In genomic region chr2:3723391-3724106, GRCm38 (mm10) we compare ENCODE assay signal across 20 mouse cellular contexts.
DNase-seq lines count a peak whose midpoint lies in the region; ATAC-seq and TF ChIP-seq lines count a peak whose summit lies in the region.
"Had no signal": no experiment of that assay in that cellular context is flagged by ENCODE, and none has a peak within 500 bp of the region (broad histone marks: within the 10 kb centered on the region; RNA-seq: fewer than 3 reads in every experiment).

No protein-coding gene starts in this region.

- peak; percentile 15 for ATAC-seq in CD4-positive, CD25-positive, alpha-beta regulatory T cell, adult 4 months
- ATAC-seq in neutrophil, adult 5-6 weeks (ENCODE audit: extremely low read depth, insufficient number of reproducible peaks, low FRiP score, poor library complexity, severe bottlenecking), result peak; percentile 29
- ATAC-seq: forebrain, postnatal 0 days; hindbrain, postnatal 0 days; Patski had no signal

- 70% methylated on average over 8 of the region's 8 CpGs for WGBS in lung, adult 2 months

- no peak for TF ChIP-seq POLR2A in lung, adult 2 months (IDR thresholded peaks at IDR 0.05; ENCODE audit: borderline replicate concordance, extremely low read depth, low read depth, low read length)

- H3K27ac ChIP-seq in layer of hippocampus, adult 2 months, result no peak overlapping the region
- H3K27ac ChIP-seq: heart, embryonic 10.5 days; hindbrain, postnatal 0 days; kidney, embryonic 15.5 days; stomach, embryonic 15.5 days had no signal

- no peak overlapping the region for H3K4me3 ChIP-seq in lung, adult 2 months (replicated peaks; ENCODE audit: extremely low read depth, low read depth, low read length)
- no peak overlapping the region for H3K4me3 ChIP-seq in layer of hippocampus, adult 2 months
- H3K4me3 ChIP-seq: erythroblast, embryonic 14.5 days; heart, embryonic 10.5 days; kidney, embryonic 15.5 days; stomach, embryonic 15.5 days had no signal

- DNase-seq in lung, postnatal 36 days, result peak; percentile 45
- DNase-seq in lung, adult 2 months, result no peak
- DNase-seq in induced T-regulatory cell, adult 2 months (ENCODE audit: low read depth), result peak; percentile 82
- no peak for DNase-seq in right cerebral cortex, adult 18-20 months
- DNase-seq in layer of hippocampus, adult 2 months (ENCODE audit: low spot score in 2 of 2), result no peak
- DNase-seq in adrenal gland, adult 18-20 months (ENCODE audit: low spot score in 2 of 2), result no peak
- DNase-seq: adrenal gland, adult 2 months; cerebellum, adult 2 months; forebrain, postnatal 0 days; lung, adult 18-20 months; right cerebral cortex, postnatal 14 days; thymus, postnatal 14 days had no signal

- TF ChIP-seq CTCF in lung, adult 2 months (IDR thresholded peaks at IDR 0.05; ENCODE audit: insufficient read depth, low read length), result no peak
- TF ChIP-seq CTCF in layer of hippocampus, adult 2 months (conservative IDR thresholded peaks at IDR 0.05), result no peak

- H3K4me1 ChIP-seq in lung, adult 2 months (ENCODE audit: control insufficient read depth, insufficient read depth, low read length), result peaks cover 2% of the 10 kb centered on the region; the same call in 1 of the 2 replicates

Comparison
In these comparisons a context has a peak if more than half of its experiments do, and no peak if none do; other contexts are left out.
1. DNase-seq: peak in lung, postnatal 36 days (single experiment) and induced T-regulatory cell, adult 2 months (single experiment); none in lung, adult 2 months (single experiment), right cerebral cortex, adult 18-20 months (single experiment), layer of hippocampus, adult 2 months (0 of 2) and adrenal gland, adult 18-20 months (0 of 2).